Mouse (Mus musculus): ENCODE data around the gene Slc9a3r1. TPM values are rescaled to one million over a fixed set of nuclear protein-coding genes. Genes with fewer than 3 reads are reported as not detected.

The Slc9a3r1 gene
- polyA plus RNA-seq, 1 experiment: 73.8 TPM

- TF ChIP-seq POLR2A (IDR thresholded peaks at IDR 0.05; ENCODE audit: extremely low read depth, insufficient read depth, low read length) (no peak), CTCF (IDR thresholded peaks at IDR 0.05; ENCODE audit: extremely low read depth, insufficient read depth, low read length) (no peak)
- no peaks in the 10 kb centered on the region for H3K4me1 ChIP-seq (ENCODE audit: control insufficient read depth, insufficient read depth, low read length)
- no peak overlapping the region for H3K27ac ChIP-seq (ENCODE audit: insufficient read depth, low read length)
- no peak overlapping the region for H3K4me3 ChIP-seq (ENCODE audit: insufficient read depth, low read length)
These were observed 12.3 kb upstream of the Slc9a3r1 start for GRCm38 (mm10) chr11:115150741-115151254.

DNA sequence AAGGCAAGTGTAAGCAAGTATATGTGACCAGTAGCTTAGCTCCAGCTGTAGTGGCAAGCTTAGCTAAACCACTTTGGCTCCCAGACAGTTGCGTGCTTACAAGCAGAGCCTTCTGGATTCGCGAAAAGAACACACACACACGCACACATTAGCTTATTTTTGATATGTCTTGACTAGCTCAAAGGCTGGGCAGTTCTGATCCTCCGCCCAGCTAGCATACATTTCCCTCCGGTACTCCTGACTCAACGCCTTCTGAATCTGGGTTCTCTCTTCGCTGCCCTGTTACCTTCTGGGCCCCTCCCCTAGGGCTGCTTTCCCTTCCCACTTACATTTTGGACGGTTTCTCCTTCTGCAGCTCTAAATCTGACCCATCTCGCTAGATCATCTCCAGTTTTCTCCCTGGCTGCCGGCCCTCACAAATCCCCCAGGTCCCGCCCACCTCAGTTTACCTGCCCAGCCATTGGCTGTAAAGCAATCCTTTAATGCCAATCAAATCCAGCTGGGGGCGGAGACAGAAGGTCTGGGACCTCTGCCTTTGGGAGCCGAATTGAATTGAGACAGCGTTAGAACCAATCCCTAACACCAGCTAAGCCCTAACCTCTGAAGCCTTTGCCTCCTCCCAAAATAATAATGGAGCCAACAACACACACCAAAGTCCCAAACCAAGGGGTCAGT, 11.2 kb upstream of the Slc9a3r1 start:
- Histone ChIP-seq H3K27ac (ENCODE audit: insufficient read depth, low read length) (no peak overlapping the region), H3K4me1 (ENCODE audit: control insufficient read depth, insufficient read depth, low read length) (no peaks in the 10 kb centered on the region), H3K4me3 (ENCODE audit: insufficient read depth, low read length) (no peak overlapping the region)
- TF ChIP-seq CTCF (IDR thresholded peaks at IDR 0.05; ENCODE audit: extremely low read depth, insufficient read depth, low read length): no peak

- Histone ChIP-seq H3K27ac (ENCODE audit: insufficient read depth, low read length) (no peak overlapping the region), H3K4me3 (ENCODE audit: insufficient read depth, low read length) (no peak overlapping the region), H3K4me1 (ENCODE audit: control insufficient read depth, insufficient read depth, low read length) (no peaks in the 10 kb centered on the region)
- TF ChIP-seq CTCF (IDR thresholded peaks at IDR 0.05; ENCODE audit: extremely low read depth, insufficient read depth, low read length): no peak
- no peak for TF ChIP-seq POLR2A (IDR thresholded peaks at IDR 0.05; ENCODE audit: extremely low read depth, insufficient read depth, low read length)
These were observed 10.1 kb upstream of the Slc9a3r1 start for GRCm38 (mm10) chr11:115153088-115153487.

- H3K4me3 ChIP-seq (ENCODE audit: insufficient read depth, low read length): no peak overlapping the region
- H3K27ac ChIP-seq (ENCODE audit: insufficient read depth, low read length): no peak overlapping the region
- H3K4me1 ChIP-seq (ENCODE audit: control insufficient read depth, insufficient read depth, low read length): no peaks in the 10 kb centered on the region
- TF ChIP-seq POLR2A (IDR thresholded peaks at IDR 0.05; ENCODE audit: extremely low read depth, insufficient read depth, low read length): no peak
- TF ChIP-seq CTCF (IDR thresholded peaks at IDR 0.05; ENCODE audit: extremely low read depth, insufficient read depth, low read length): peak; percentile 60
These were observed 9.3 kb upstream of the Slc9a3r1 start for GRCm38 (mm10) chr11:115153699-115154292.

- no peak overlapping the region for H3K4me3 ChIP-seq (ENCODE audit: insufficient read depth, low read length)
- no peak overlapping the region for H3K27ac ChIP-seq (ENCODE audit: insufficient read depth, low read length)
These were observed 8.0 kb upstream of the Slc9a3r1 start for GRCm38 (mm10) chr11:115155053-115155634.

GRCm38 (mm10) chr11:115157933-115158719, 5.0 kb upstream of the Slc9a3r1 start:
- no peaks in the 10 kb centered on the region for H3K4me1 ChIP-seq (ENCODE audit: control insufficient read depth, insufficient read depth, low read length)
- no peak overlapping the region for H3K4me3 ChIP-seq (ENCODE audit: insufficient read depth, low read length)
- no peak overlapping the region for H3K27ac ChIP-seq (ENCODE audit: insufficient read depth, low read length)
- no peak for TF ChIP-seq CTCF (IDR thresholded peaks at IDR 0.05; ENCODE audit: extremely low read depth, insufficient read depth, low read length)
- no peak for TF ChIP-seq POLR2A (IDR thresholded peaks at IDR 0.05; ENCODE audit: extremely low read depth, insufficient read depth, low read length)

More at GRCm38 (mm10) chr11:115155053-115155634, 8.0 kb upstream of the Slc9a3r1 start:
- no peaks in the 10 kb centered on the region for H3K4me1 ChIP-seq (ENCODE audit: control insufficient read depth, insufficient read depth, low read length)
- TF ChIP-seq CTCF (IDR thresholded peaks at IDR 0.05; ENCODE audit: extremely low read depth, insufficient read depth, low read length) (no peak), POLR2A (IDR thresholded peaks at IDR 0.05; ENCODE audit: extremely low read depth, insufficient read depth, low read length) (no peak)

GRCm38 (mm10) chr11:115160016-115160797, 2.9 kb upstream of the Slc9a3r1 start:
- Histone ChIP-seq H3K4me3 (ENCODE audit: insufficient read depth, low read length) (no peak overlapping the region), H3K27ac (ENCODE audit: insufficient read depth, low read length) (no peak overlapping the region), H3K4me1 (ENCODE audit: control insufficient read depth, insufficient read depth, low read length) (no peaks in the 10 kb centered on the region)
- no peak for TF ChIP-seq POLR2A (IDR thresholded peaks at IDR 0.05; ENCODE audit: extremely low read depth, insufficient read depth, low read length)
- peak; percentile 55 for TF ChIP-seq CTCF (IDR thresholded peaks at IDR 0.05; ENCODE audit: extremely low read depth, insufficient read depth, low read length)

- H3K4me3 ChIP-seq (ENCODE audit: insufficient read depth, low read length): no peak overlapping the region
- H3K27ac ChIP-seq (ENCODE audit: insufficient read depth, low read length): no peak overlapping the region
- no peaks in the 10 kb centered on the region for H3K4me1 ChIP-seq (ENCODE audit: control insufficient read depth, insufficient read depth, low read length)
- peak; percentile 80 for TF ChIP-seq CTCF (IDR thresholded peaks at IDR 0.05; ENCODE audit: extremely low read depth, insufficient read depth, low read length)
- TF ChIP-seq POLR2A (IDR thresholded peaks at IDR 0.05; ENCODE audit: extremely low read depth, insufficient read depth, low read length): no peak
These were observed 2.1 kb upstream of the Slc9a3r1 start for GRCm38 (mm10) chr11:115160883-115161577.

Measured in cortical plate, adult 2 months (tissue).